Mouse (Mus musculus) neural tube, embryonic 11.5 days (tissue): ENCODE measurements around the gene Nol12. TPM values are rescaled to one million over a fixed set of nuclear protein-coding genes. Genes with fewer than 3 reads are reported as not detected.
A peak's percentile ranks its signal among the peaks of the same experiment; 100 is the strongest.

Source experiments
- ATAC-seq: fragments of 200-750 bp; cut with Nextera tagmentation; 2 replicates; pipeline ENCODE4 v1.8.0; 2017; ENCODE audit warnings: moderate number of reproducible peaks, mild to moderate bottlenecking, moderate TSS enrichment, moderate library complexity; ENCODE audit not compliant: insufficient read depth, low FRiP score, low TSS enrichment
- DNase-seq: peaks from one replicate; pipeline ENCODE4 v3.0.0-alpha.2; 2015; ENCODE audit warnings: low spot score
- H3K27ac ChIP-seq: fragments of 300-500 bp; sonication (generic); 2 replicates; pipeline ENCODE4 v1.5.1; 2014; ENCODE audit warnings: low read depth, mild to moderate bottlenecking, low read length
- H3K27me3 ChIP-seq: fragments of 300-500 bp; sonication (generic); 2 replicates; pipeline ENCODE4 v1.6.1; 2014; ENCODE audit warnings: mild to moderate bottlenecking, low read length, mixed read lengths; ENCODE audit not compliant: control insufficient read depth, insufficient read depth
- H3K36me3 ChIP-seq: fragments of 300-500 bp; sonication (generic); 2 replicates; pipeline ENCODE4 v1.6.1; 2014; ENCODE audit warnings: mild to moderate bottlenecking, low read length, moderate library complexity, mixed read lengths; ENCODE audit not compliant: control insufficient read depth, insufficient read depth
- H3K4me1 ChIP-seq: fragments of 300-500 bp; sonication (generic); 2 replicates; pipeline ENCODE4 v1.6.1; 2014; ENCODE audit warnings: low read length, mixed read lengths; ENCODE audit not compliant: control insufficient read depth, insufficient read depth
- H3K4me2 ChIP-seq: fragments of 300-500 bp; sonication (generic); 2 replicates; pipeline ENCODE4 v1.6.1; 2014; ENCODE audit warnings: low read depth, mild to moderate bottlenecking, moderate library complexity
- H3K4me3 ChIP-seq: fragments of 300-500 bp; sonication (generic); 2 replicates; pipeline ENCODE4 v1.5.1; 2014; ENCODE audit warnings: low read depth, low read length
- H3K9ac ChIP-seq: fragments of 300-500 bp; sonication (generic); 2 replicates; pipeline ENCODE4 v1.6.1; 2014; ENCODE audit warnings: mild to moderate bottlenecking, low read length
- H3K9me3 ChIP-seq: fragments of 300-500 bp; sonication (generic); 2 replicates; pipeline ENCODE4 v1.6.1; 2016; ENCODE audit warnings: low read length; ENCODE audit not compliant: control insufficient read depth
- WGBS: fragments of 180-500 bp; shearing (Covaris S2); extraction: QIAGEN DNeasy Blood & Tissue Kit; methylation state at CpG from one replicate; pipeline ENCODE4 v1.1.7; 2014; 5-methylcytosine and 5-hydroxymethylcytosine counted together
- polyA plus RNA-seq: library from polyadenylated mRNA; unstranded; fragments of >200 nt; fragmentation: Nextera tagmentation; extraction: Ambion mirVana; gene quantifications from 2 replicates; pipeline ENCODE4 v1.2.1, GENCODE M21; 2014

Nol12 gene
- polyA plus RNA-seq, 1 experiment from 2014 or later, result 55.9 TPM

DNA sequence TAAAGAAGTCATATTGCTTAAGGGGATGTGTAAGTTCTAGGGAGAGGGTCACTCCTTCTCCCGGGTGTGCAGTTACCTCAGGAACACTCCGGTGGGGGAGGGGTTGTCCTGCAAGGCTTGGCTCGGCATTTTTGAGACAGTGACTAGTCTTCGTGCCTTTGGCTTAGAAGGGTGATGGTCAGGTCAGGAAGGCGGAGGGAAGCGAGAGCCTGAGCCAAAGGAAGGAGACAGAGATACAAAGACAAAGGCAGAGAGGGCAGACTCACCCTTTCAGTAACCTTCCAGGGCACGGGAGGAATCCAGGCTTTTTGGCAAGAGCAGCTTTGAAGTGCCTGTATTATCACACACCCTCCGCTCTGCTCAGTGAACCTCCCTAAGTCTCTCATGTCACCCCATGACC, 9.6 kb upstream of the Nol12 start:
- ATAC-seq (no peak), DNase-seq (no peak)
- Histone ChIP-seq H3K27ac (no peak overlapping the region), H3K9ac (peak overlapping the region; percentile 6; the same call in 1 of the 2 replicates), H3K36me3 (no peaks in the 10 kb centered on the region), H3K4me1 (peaks cover 23% of the 10 kb centered on the region), H3K4me2 (no peak overlapping the region), H3K9me3 (no peaks in the 10 kb centered on the region), H3K27me3 (peaks cover 4% of the 10 kb centered on the region; the same call in 1 of the 2 replicates), H3K4me3 (no peak overlapping the region)
- WGBS, result 34% methylated on average over 8 of the region's 8 CpGs

DNA sequence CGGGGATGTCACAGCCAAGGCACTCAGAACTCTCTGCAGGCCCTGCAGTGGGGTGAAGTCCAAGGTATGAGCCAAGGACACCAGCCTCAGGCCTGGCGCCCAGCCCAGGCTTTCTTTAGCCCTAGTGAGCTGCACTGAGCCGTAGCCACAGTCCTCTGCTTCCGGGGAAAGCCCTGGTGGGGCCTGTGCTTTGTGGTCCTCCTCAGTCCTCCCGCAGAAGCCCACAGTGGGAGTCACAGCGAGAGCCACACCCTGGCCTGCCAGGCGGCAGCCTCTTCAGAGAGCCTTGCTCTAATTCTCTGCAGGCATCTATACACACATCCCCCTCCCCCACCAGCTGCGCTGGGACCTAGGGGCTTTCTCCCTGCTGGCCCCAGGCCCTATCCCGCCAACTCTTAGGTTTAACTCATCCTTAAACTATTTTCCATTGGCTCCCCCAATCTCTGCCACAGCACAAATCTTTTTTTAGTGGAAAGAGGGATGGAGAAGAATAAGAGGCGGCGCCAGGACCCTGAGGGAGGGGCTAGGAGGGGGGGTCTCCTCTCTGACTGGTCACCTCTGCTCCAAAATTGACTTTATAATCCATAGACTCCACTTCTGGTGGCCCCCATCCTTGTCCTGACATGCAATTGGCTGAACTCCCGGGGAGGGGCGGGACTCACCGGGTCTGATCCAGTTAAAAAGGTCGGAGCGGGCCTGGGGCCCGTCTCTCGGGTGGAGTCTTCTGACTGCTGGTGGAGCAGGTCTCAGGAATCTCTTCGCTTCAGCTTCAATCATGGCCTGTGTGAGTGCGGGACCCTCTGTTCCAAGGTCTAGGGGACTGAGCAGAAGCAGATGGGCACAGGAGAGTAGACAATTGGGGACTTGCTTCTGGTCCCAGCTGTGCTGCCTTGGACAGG, 8.5 kb upstream of the Nol12 start, which contains the start of gene Lgals1:
Lgals1 (plus strand) TSS at position 705 of the 899 bp plus-strand sequence.
- DNase-seq (peak; percentile 83), ATAC-seq (no peak)
- WGBS, result 8% methylated on average over 20 of the region's 20 CpGs
- no peaks in the 10 kb centered on the region for H3K9me3 ChIP-seq
- peaks cover 4% of the 10 kb centered on the region; the same call in 1 of the 2 replicates for H3K27me3 ChIP-seq
- no peaks in the 10 kb centered on the region for H3K36me3 ChIP-seq
- H3K4me3 ChIP-seq, result peak within 1 kb of the TSS; percentile 30
- H3K9ac ChIP-seq, result peak within 1 kb of the TSS; percentile 20
- peak within 1 kb of the TSS; percentile 57 for H3K4me2 ChIP-seq
- H3K27ac ChIP-seq, result peak within 1 kb of the TSS; percentile 62; the same call in 1 of the 2 replicates
- peaks cover 23% of the 10 kb centered on the region for H3K4me1 ChIP-seq

DNA sequence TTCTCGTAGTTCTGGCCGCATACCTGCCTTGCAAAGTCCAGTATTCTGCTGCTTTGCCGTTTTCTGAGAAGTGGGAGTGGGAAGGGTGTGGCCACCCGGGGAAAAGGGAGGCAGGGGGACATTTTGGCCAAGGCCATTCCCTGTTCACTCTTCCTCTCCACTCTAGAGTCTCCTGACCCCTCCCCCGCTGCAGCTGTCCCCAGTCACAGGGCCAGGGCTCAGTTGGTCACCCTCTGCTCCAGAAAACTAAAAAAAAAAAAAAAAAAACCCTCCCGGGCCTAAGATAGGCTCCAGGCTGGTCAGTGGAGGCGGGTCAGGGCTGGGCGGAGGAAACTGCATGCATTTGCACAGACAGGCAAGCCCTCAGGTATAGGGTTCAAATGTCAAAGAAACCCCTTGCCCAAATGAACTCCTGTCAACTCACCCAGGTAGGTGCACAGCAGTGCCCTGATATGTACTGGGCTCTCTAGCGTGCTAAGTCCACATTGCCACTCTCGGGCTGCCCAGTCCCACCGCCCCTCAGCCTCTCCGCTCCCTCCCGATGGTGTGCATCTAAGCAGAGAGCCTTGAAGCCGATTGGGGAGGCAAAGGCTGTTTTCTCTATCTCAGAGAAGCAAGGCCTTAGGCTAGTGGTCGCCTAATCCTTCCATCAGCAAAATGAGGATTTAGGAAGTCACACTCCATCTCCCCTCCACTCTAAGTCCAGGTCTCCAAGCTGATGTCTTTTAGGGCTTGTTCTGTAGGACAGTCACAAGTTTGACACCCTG, 7.5 kb upstream of the Nol12 start:
- H3K4me2 ChIP-seq, result peak overlapping the region; percentile 57
- peaks cover 23% of the 10 kb centered on the region for H3K4me1 ChIP-seq
- H3K27me3 ChIP-seq, result peaks cover 4% of the 10 kb centered on the region; the same call in 1 of the 2 replicates
- DNase-seq (no peak), ATAC-seq (no peak)
- no peak overlapping the region for H3K9ac ChIP-seq
- WGBS, result 20% methylated on average over 15 of the region's 15 CpGs
- peak overlapping the region; percentile 30 for H3K4me3 ChIP-seq
- H3K36me3 ChIP-seq, result no peaks in the 10 kb centered on the region
- no peaks in the 10 kb centered on the region for H3K9me3 ChIP-seq
- no peak overlapping the region for H3K27ac ChIP-seq

DNA sequence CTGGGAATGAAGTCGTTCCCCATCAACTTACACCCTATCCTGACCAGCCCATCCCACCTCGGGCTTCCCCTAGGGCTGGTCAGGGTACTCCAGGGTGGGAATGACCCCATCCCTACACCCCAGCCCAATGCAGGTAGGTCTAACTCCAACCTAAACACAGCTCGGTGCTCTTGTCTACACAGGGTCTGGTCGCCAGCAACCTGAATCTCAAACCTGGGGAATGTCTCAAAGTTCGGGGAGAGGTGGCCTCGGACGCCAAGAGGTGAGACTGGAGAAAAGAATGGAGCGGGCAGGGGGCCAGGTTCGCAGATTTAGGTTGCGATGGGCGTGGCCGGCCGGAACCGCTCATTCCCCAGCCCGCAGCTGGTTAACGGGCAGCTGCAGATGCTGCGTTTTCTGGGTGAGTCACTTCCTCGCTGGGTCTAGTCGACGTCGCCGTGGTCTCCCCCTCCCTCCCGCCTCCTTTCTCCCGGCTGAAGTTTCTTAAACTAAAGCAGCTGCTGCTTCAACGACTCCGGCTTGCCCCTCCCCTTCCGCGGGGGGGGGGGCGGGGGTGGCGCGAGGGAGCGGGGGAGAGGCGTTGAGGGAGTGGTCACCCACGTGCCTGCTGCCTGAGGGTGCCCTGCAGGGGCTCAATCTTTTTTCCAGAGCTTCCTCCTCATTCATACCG, 6.8 kb upstream of the Nol12 start:
- H3K4me1 ChIP-seq, result peaks cover 23% of the 10 kb centered on the region
- H3K27me3 ChIP-seq, result peaks cover 4% of the 10 kb centered on the region; the same call in 1 of the 2 replicates
- DNase-seq (peak; percentile 77), ATAC-seq (peak; percentile 43; the same call in 1 of the 2 replicates)
- 0 out of 2 replicates have a peak overlapping the region, but pooled peaks have one; percentile 3 for H3K27ac ChIP-seq
- no peaks in the 10 kb centered on the region for H3K36me3 ChIP-seq
- H3K9ac ChIP-seq, result peak overlapping the region; percentile 37; the same call in 1 of the 2 replicates
- no peaks in the 10 kb centered on the region for H3K9me3 ChIP-seq
- H3K4me2 ChIP-seq, result peak overlapping the region; percentile 57
- 1% methylated on average over 27 of the region's 35 CpGs for WGBS
- H3K4me3 ChIP-seq, result peak overlapping the region; percentile 30

DNA sequence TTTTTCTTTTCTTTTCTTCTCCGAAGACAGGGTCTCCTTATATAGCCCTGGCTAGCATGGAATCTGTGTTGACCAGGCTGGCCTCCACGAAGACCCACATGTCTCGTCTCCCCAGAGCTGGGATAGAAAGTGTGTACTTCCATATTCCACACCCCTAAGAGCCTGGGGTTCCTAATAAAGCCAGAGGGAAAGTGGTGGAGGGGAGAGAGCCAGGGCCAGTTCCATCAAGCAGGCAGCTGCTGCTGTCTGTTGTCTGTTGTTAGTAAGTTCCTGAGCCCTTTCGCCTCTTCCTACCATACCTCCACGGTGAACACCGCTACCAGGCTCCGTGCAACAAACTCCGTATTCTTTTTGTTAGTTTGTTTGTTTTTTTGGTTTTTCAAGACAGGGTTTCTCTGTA, 6.2 kb upstream of the Nol12 start:
- H3K27ac ChIP-seq, result no peak overlapping the region
- H3K9ac ChIP-seq, result no peak overlapping the region
- H3K4me1 ChIP-seq, result peaks cover 23% of the 10 kb centered on the region
- H3K4me2 ChIP-seq, result peak overlapping the region; percentile 57
- no peaks in the 10 kb centered on the region for H3K36me3 ChIP-seq
- H3K4me3 ChIP-seq, result no peak overlapping the region
- DNase-seq (no peak), ATAC-seq (no peak)
- 48% methylated on average over 8 of the region's 8 CpGs for WGBS
- peaks cover 4% of the 10 kb centered on the region; the same call in 1 of the 2 replicates for H3K27me3 ChIP-seq
- no peaks in the 10 kb centered on the region for H3K9me3 ChIP-seq

DNA sequence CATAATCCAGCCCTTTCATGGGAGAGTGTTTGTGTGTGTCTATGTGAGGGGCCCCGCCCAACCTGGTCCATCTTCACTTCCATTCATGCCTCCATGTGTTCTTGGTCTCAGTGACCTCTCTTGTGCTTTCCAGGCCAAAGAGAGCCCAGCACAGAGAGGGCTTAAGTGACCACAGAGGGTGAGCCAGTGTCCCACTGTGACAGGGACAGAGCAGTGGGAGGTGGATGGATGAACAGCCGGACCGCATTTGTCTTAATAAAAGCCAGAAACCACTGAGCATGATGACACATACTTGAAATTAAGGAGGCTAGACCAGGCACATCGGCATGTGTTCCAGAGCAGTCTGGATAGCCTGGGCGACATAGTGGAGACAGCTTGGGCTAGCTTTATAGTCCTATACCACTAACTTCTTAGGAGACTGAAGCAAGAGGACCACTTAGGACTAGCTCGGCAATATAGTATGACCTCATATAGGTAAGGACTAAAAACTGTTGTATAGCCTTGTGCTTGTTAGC, 4.5 kb upstream of the Nol12 start:
- no peaks in the 10 kb centered on the region for H3K36me3 ChIP-seq

DNA sequence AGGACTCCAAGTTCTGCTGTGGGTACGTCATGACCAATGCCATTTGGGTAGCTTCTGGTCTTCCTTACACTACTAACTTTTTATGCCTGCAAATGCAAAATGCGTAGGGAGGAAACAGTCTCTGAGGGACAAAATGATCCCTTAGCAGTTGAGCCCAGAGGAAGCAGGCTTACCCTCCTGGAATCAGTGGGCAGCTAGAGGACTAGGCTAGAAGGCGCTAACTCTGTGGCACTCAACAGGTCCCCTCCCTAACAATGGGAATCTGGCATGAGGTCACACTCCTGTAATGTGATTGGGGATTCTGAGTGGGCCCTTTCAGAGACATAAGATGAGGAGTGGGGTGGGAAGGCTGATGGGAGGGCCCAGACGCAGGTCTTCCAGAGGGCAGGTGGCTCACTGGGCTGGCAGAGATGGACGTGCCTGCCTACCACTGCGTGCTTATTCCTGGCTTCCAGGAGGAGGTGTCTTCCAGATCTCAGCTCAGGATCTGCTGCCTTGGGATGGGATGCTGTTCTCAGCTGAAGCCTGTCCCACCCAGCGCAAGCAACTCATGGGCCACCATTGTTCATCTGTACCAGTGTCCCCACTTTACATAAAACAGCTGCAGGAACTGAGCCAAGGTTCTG, 3.8 kb upstream of the Nol12 start:
- Histone ChIP-seq H3K4me3 (no peak overlapping the region), H3K27me3 (peaks cover 4% of the 10 kb centered on the region; the same call in 1 of the 2 replicates), H3K4me2 (no peak overlapping the region), H3K27ac (no peak overlapping the region), H3K9me3 (no peaks in the 10 kb centered on the region), H3K4me1 (peaks cover 25% of the 10 kb centered on the region), H3K36me3 (no peaks in the 10 kb centered on the region), H3K9ac (no peak overlapping the region)
- DNase-seq (no peak), ATAC-seq (no peak)
- 83% methylated on average over 7 of the region's 7 CpGs for WGBS

More for the DNA sequence above, 4.5 kb upstream of the Nol12 start:
- DNase-seq, result no peak
- Histone ChIP-seq H3K4me2 (no peak overlapping the region), H3K4me1 (peaks cover 23% of the 10 kb centered on the region), H3K27me3 (peaks cover 4% of the 10 kb centered on the region; the same call in 1 of the 2 replicates), H3K27ac (no peak overlapping the region), H3K9ac (no peak overlapping the region), H3K9me3 (no peaks in the 10 kb centered on the region), H3K4me3 (no peak overlapping the region)
- 92% methylated on average over 6 of the region's 6 CpGs for WGBS
- ATAC-seq, result no peak
